Mouse (Mus musculus) kidney, adult 2 months (tissue): ENCODE results near the gene Rnf150.

ENCODE experiments used
- CTCF ChIP-seq: fragments of 200-500 bp; conservative IDR thresholded peaks from 2 replicates; pipeline ENCODE4 v1.5.1; 2011; ENCODE audit warnings: low read depth, mild to moderate bottlenecking, control low read depth, low read length, moderate library complexity, mixed read lengths; ENCODE audit not compliant: insufficient read depth, insufficient read length
- POLR2A ChIP-seq: fragments of 200-500 bp; IDR thresholded peaks from one replicate; pipeline ENCODE4 v1.6.1; 2011; ENCODE audit warnings: low read depth, low read length, control low read depth

DNA sequence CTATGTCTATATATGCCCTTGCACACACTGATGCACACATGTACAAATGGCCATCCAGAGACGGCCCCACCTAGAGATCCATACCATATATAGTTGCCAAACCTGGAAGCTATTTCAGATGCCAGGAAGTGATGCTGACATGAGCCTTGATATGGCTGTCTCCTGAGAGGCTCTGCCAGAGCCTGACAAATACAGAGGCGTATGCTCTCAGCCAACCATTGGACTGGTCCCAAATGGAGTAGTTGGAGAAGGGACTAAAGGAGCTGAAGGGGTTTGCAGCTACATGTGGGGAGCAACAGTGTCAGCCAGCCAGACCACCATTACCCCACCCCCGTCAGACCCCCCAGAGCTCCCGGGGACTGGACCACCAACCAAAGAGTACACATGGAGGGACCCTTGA, 189.7 kb downstream of the Rnf150 start:
- TF ChIP-seq CTCF (no peak), POLR2A (no peak)
